In genomic region chr2:26544265-26544664, GRCm38 (mm10) we compare ENCODE assay signal across 11 mouse cellular contexts. TPM values are rescaled to one million over a fixed set of nuclear protein-coding genes. Genes with fewer than 3 reads are reported as not detected.
DNase-seq lines count a peak whose midpoint lies in the region; ATAC-seq and TF ChIP-seq lines count a peak whose summit lies in the region.
"Had no signal": no experiment of that assay in that cellular context is flagged by ENCODE, and none has a peak within 500 bp of the region (broad histone marks: within the 10 kb centered on the region; RNA-seq: fewer than 3 reads in every experiment).

No protein-coding gene starts in this region.

- no peak overlapping the region for H3K4me3 ChIP-seq in hindbrain, postnatal 0 days (ENCODE audit: low read length)
- no peak overlapping the region for H3K4me3 ChIP-seq in hindbrain, embryonic 12.5 days
- H3K4me3 ChIP-seq in heart, embryonic 16.5 days (ENCODE audit: low read length), result no peak overlapping the region
- H3K4me3 ChIP-seq in limb, embryonic 10.5 days, result no peak overlapping the region
- no peak overlapping the region for H3K4me3 ChIP-seq in thymus, adult 2 months (ENCODE audit: control insufficient read depth, insufficient read depth, low read length)
- H3K4me3 ChIP-seq: limb, embryonic 12.5 days had no signal

- H3K36me3 ChIP-seq in hindbrain, postnatal 0 days (ENCODE audit: insufficient read depth, low read length), result no peaks in the 10 kb centered on the region
- H3K36me3 ChIP-seq in hindbrain, embryonic 12.5 days, result no peaks in the 10 kb centered on the region
- no peaks in the 10 kb centered on the region for H3K36me3 ChIP-seq in heart, embryonic 16.5 days (ENCODE audit: control insufficient read depth, insufficient read depth)
- H3K36me3 ChIP-seq in limb, embryonic 10.5 days, result no peaks in the 10 kb centered on the region
- H3K36me3 ChIP-seq in thymus, adult 2 months (ENCODE audit: control insufficient read depth, insufficient read depth, low read length), result no peaks in the 10 kb centered on the region
- H3K36me3 ChIP-seq: limb, embryonic 12.5 days had no signal

- DNase-seq in hindbrain, postnatal 0 days (ENCODE audit: low spot score), result peak; percentile 25
- DNase-seq in adrenal gland, adult 2 months, result peak; percentile 67
- no peak for DNase-seq in limb, embryonic 10.5 days (ENCODE audit: low spot score)
- no peak for DNase-seq in thymus, adult 2 months
- DNase-seq in spleen, postnatal 10 days (ENCODE audit: low spot score in 2 of 2), result no peak
- DNase-seq: cerebellum, postnatal 36 days had no signal

- H3K4me2 ChIP-seq in hindbrain, postnatal 0 days (ENCODE audit: low read depth, low read length), result no peak overlapping the region
- no peak overlapping the region for H3K4me2 ChIP-seq in hindbrain, embryonic 12.5 days (replicated peaks)
- no peak overlapping the region for H3K4me2 ChIP-seq in heart, embryonic 16.5 days (ENCODE audit: low read depth, low read length)
- H3K4me2 ChIP-seq: limb, embryonic 12.5 days had no signal

- peaks cover 14% of the 10 kb centered on the region for H3K4me1 ChIP-seq in hindbrain, postnatal 0 days (ENCODE audit: insufficient read depth, low read length)
- peaks cover 42% of the 10 kb centered on the region for H3K4me1 ChIP-seq in hindbrain, embryonic 12.5 days
- peaks cover 40% of the 10 kb centered on the region for H3K4me1 ChIP-seq in heart, embryonic 16.5 days (ENCODE audit: control insufficient read depth, insufficient read depth, low read length)
- peaks cover 43% of the 10 kb centered on the region for H3K4me1 ChIP-seq in limb, embryonic 10.5 days
- H3K4me1 ChIP-seq in thymus, adult 2 months (replicated peaks; ENCODE audit: control insufficient read depth, insufficient read depth, low read length), result peaks cover 47% of the 10 kb centered on the region

- 60% methylated on average over 3 of the region's 3 CpGs for WGBS in hindbrain, postnatal 0 days
- 83% methylated on average over 3 of the region's 3 CpGs for WGBS in hindbrain, embryonic 12.5 days
- 27% methylated on average over 3 of the region's 3 CpGs for WGBS in heart, embryonic 16.5 days
- 79% methylated on average over 3 of the region's 3 CpGs for WGBS in limb, embryonic 10.5 days
- WGBS in thymus, adult 2 months, result 90% methylated on average over 3 of the region's 3 CpGs

- no peak overlapping the region for H3K27ac ChIP-seq in hindbrain, postnatal 0 days
- H3K27ac ChIP-seq in hindbrain, embryonic 12.5 days, result no peak overlapping the region
- H3K27ac ChIP-seq in heart, embryonic 16.5 days (ENCODE audit: low read length), result peak overlapping the region; percentile 80
- H3K27ac ChIP-seq in limb, embryonic 10.5 days, result 0 out of 2 replicates have a peak overlapping the region, but pooled peaks have one; percentile 19
- H3K27ac ChIP-seq in thymus, adult 2 months (ENCODE audit: control insufficient read depth, insufficient read depth, low read length), result no peak overlapping the region
- H3K27ac ChIP-seq: limb, embryonic 12.5 days had no signal

- no peak for TF ChIP-seq CTCF in hindbrain, postnatal 0 days (IDR thresholded peaks at IDR 0.05; ENCODE audit: low read depth)
- TF ChIP-seq CTCF in thymus, adult 2 months (IDR thresholded peaks at IDR 0.05; ENCODE audit: borderline replicate concordance, control insufficient read depth, extremely low read depth, insufficient read depth, low read length, poor library complexity), result no peak

- no peaks in the 10 kb centered on the region for H3K9me3 ChIP-seq in hindbrain, postnatal 0 days (ENCODE audit: low read length)
- no peaks in the 10 kb centered on the region for H3K9me3 ChIP-seq in hindbrain, embryonic 12.5 days (replicated peaks)
- H3K9me3 ChIP-seq in heart, embryonic 16.5 days (replicated peaks; ENCODE audit: control insufficient read depth, low read length), result no peaks in the 10 kb centered on the region
- H3K9me3 ChIP-seq in limb, embryonic 10.5 days (replicated peaks), result no peaks in the 10 kb centered on the region
- H3K9me3 ChIP-seq: limb, embryonic 12.5 days had no signal

- no peak; the same call in 1 of the 2 replicates for ATAC-seq in hindbrain, postnatal 0 days
- no peak for ATAC-seq in hindbrain, embryonic 12.5 days (ENCODE audit: low FRiP score)
- peak; percentile 63 for ATAC-seq in heart, embryonic 16.5 days (replicated peaks; ENCODE audit: extremely low read depth, insufficient read depth, low FRiP score)
- ATAC-seq in frontal cortex, adult (ENCODE audit: low TSS enrichment), result no peak

- H3K27me3 ChIP-seq in hindbrain, postnatal 0 days (ENCODE audit: insufficient read depth, low read length), result no peaks in the 10 kb centered on the region
- H3K27me3 ChIP-seq in hindbrain, embryonic 12.5 days, result no peaks in the 10 kb centered on the region; the same call in 1 of the 2 replicates
- H3K27me3 ChIP-seq in heart, embryonic 16.5 days (ENCODE audit: control insufficient read depth, insufficient read depth, low read length), result no peaks in the 10 kb centered on the region
- H3K27me3 ChIP-seq in limb, embryonic 10.5 days (ENCODE audit: low read depth, poor library complexity, severe bottlenecking), result peaks cover 5% of the 10 kb centered on the region; the same call in 1 of the 2 replicates
- no peaks in the 10 kb centered on the region for H3K27me3 ChIP-seq in thymus, adult 2 months (ENCODE audit: control insufficient read depth, insufficient read depth, low read length)
- H3K27me3 ChIP-seq: limb, embryonic 12.5 days had no signal

- H3K9ac ChIP-seq in hindbrain, postnatal 0 days (replicated peaks; ENCODE audit: low read length), result no peak overlapping the region
- H3K9ac ChIP-seq in hindbrain, embryonic 12.5 days, result no peak overlapping the region
- H3K9ac ChIP-seq in heart, embryonic 16.5 days (ENCODE audit: low read length), result peak overlapping the region; percentile 42; the same call in 1 of the 2 replicates
- H3K9ac ChIP-seq: limb, embryonic 12.5 days had no signal

- TF ChIP-seq POLR2A in thymus, adult 2 months (IDR thresholded peaks at IDR 0.05; ENCODE audit: control insufficient read depth, extremely low read depth, insufficient read depth, low read length, poor library complexity), result no peak

RNA-seq across cellular contexts. Expression of gene Notch1, which starts 27.8 kb away (rescaled TPM):
- 75.2 and 75.9 TPM in 2 replicates for total RNA-seq in hindbrain, postnatal 0 days (2014; rRNA removed)
- 9.2 and 10.0 TPM in 2 replicates for polyA plus RNA-seq in hindbrain, postnatal 0 days (2015; fragmentation: Nextera tagmentation; extraction: Ambion mirVana)
- polyA plus RNA-seq in hindbrain, embryonic 12.5 days (2016; fragmentation: Nextera tagmentation; extraction: Ambion mirVana), result 38.0 and 41.0 TPM in 2 replicates
- 10 to 100 TPM; 17.6 to 21.1 TPM for total RNA-seq in adrenal gland, adult 2 months (2021)
- 37.1 and 49.2 TPM in 2 replicates for polyA plus RNA-seq in adrenal gland, adult 2 months (2012; rRNA removed)
- 17.9 and 21.8 TPM in 2 replicates for polyA plus RNA-seq in heart, embryonic 16.5 days (2015; fragmentation: Nextera tagmentation; extraction: Ambion mirVana)
- polyA plus RNA-seq in limb, embryonic 10.5 days (2016; fragmentation: Nextera tagmentation; extraction: Ambion mirVana), result 8.5 and 11.8 TPM in 2 replicates
- polyA plus RNA-seq in thymus, adult 2 months (2012; rRNA removed), result 159 and 219 TPM in 2 replicates

RNA-seq across cellular contexts. Expression of gene Egfl7, which starts 35.5 kb away (rescaled TPM):
- total RNA-seq in hindbrain, postnatal 0 days (2014; rRNA removed), result 70.4 and 79.5 TPM in 2 replicates
- polyA plus RNA-seq in hindbrain, postnatal 0 days (2015; fragmentation: Nextera tagmentation; extraction: Ambion mirVana), result 74.8 and 76.5 TPM in 2 replicates
- polyA plus RNA-seq in hindbrain, embryonic 12.5 days (2016; fragmentation: Nextera tagmentation; extraction: Ambion mirVana), result 61.4 and 72.1 TPM in 2 replicates
- total RNA-seq in adrenal gland, adult 2 months (2021), result 100 to 1,000 TPM in 1 of 2 experiments, 10 to 100 TPM in 1; 71.2 to 146 TPM
- 355 and 444 TPM in 2 replicates for polyA plus RNA-seq in adrenal gland, adult 2 months (2012; rRNA removed)
- polyA plus RNA-seq in heart, embryonic 16.5 days (2015; fragmentation: Nextera tagmentation; extraction: Ambion mirVana), result 188 and 216 TPM in 2 replicates
- polyA plus RNA-seq in limb, embryonic 10.5 days (2016; fragmentation: Nextera tagmentation; extraction: Ambion mirVana), result 96.5 and 97.2 TPM in 2 replicates
- polyA plus RNA-seq in thymus, adult 2 months (2012; rRNA removed), result 63.9 and 105 TPM in 2 replicates

RNA-seq across cellular contexts. Expression of gene Gm20532, which starts 42.2 kb away (rescaled TPM):
- not detected in 2 replicates for total RNA-seq in hindbrain, postnatal 0 days (2014; rRNA removed)
- not detected in 2 replicates for polyA plus RNA-seq in hindbrain, postnatal 0 days (2015; fragmentation: Nextera tagmentation; extraction: Ambion mirVana)
- not detected in 2 replicates for polyA plus RNA-seq in hindbrain, embryonic 12.5 days (2016; fragmentation: Nextera tagmentation; extraction: Ambion mirVana)
- total RNA-seq in adrenal gland, adult 2 months (2021), result not detected
- not detected in 2 replicates for polyA plus RNA-seq in adrenal gland, adult 2 months (2012; rRNA removed)
- polyA plus RNA-seq in heart, embryonic 16.5 days (2015; fragmentation: Nextera tagmentation; extraction: Ambion mirVana), result not detected in 2 replicates
- not detected in 2 replicates for polyA plus RNA-seq in limb, embryonic 10.5 days (2016; fragmentation: Nextera tagmentation; extraction: Ambion mirVana)
- not detected in 2 replicates for polyA plus RNA-seq in thymus, adult 2 months (2012; rRNA removed)
- polyA plus RNA-seq: forebrain, embryonic 11.5 days had no signal

RNA-seq across cellular contexts. Expression of gene Agpat2, which starts 60.0 kb away (rescaled TPM):
- total RNA-seq in hindbrain, postnatal 0 days (2014; rRNA removed), result 12.2 and 13.9 TPM in 2 replicates
- 6.2 and 8.2 TPM in 2 replicates for polyA plus RNA-seq in hindbrain, postnatal 0 days (2015; fragmentation: Nextera tagmentation; extraction: Ambion mirVana)
- 11.7 and 13.1 TPM in 2 replicates for polyA plus RNA-seq in hindbrain, embryonic 12.5 days (2016; fragmentation: Nextera tagmentation; extraction: Ambion mirVana)
- 100 to 1,000 TPM; 469 to 591 TPM for total RNA-seq in adrenal gland, adult 2 months (2021)
- polyA plus RNA-seq in adrenal gland, adult 2 months (2012; rRNA removed), result 584 and 714 TPM in 2 replicates
- polyA plus RNA-seq in heart, embryonic 16.5 days (2015; fragmentation: Nextera tagmentation; extraction: Ambion mirVana), result 25.9 and 28.5 TPM in 2 replicates
- polyA plus RNA-seq in limb, embryonic 10.5 days (2016; fragmentation: Nextera tagmentation; extraction: Ambion mirVana), result 13.2 and 14.5 TPM in 2 replicates
- polyA plus RNA-seq in thymus, adult 2 months (2012; rRNA removed), result 89.3 and 137 TPM in 2 replicates

Comparison
In these comparisons a context has a peak if more than half of its experiments do, and no peak if none do; other contexts are left out.
1. DNase-seq: peak in hindbrain, postnatal 0 days (single experiment) and adrenal gland, adult 2 months (single experiment); none in limb, embryonic 10.5 days (single experiment), thymus, adult 2 months (single experiment) and spleen, postnatal 10 days (0 of 2).
2. H3K27ac ChIP-seq: peak in heart, embryonic 16.5 days (single experiment) and limb, embryonic 10.5 days (single experiment); none in hindbrain, postnatal 0 days (single experiment), hindbrain, embryonic 12.5 days (single experiment) and thymus, adult 2 months (single experiment).